Mouse (Mus musculus) megakaryocyte, embryonic 14.5 days (primary cell): ENCODE results near the gene Sox8.

Experiments used
- FLI1 ChIP-seq: IDR thresholded peaks from 2 replicates; pipeline ENCODE4 v1.6.1; 2012; ENCODE audit warnings: low read length, inconsistent platforms, mixed read lengths
- GATA1 ChIP-seq: IDR thresholded peaks from 3 replicates; pipeline ENCODE4 v1.6.1; 2012; ENCODE audit warnings: mixed read lengths, low read length, inconsistent platforms, borderline replicate concordance

DNA sequence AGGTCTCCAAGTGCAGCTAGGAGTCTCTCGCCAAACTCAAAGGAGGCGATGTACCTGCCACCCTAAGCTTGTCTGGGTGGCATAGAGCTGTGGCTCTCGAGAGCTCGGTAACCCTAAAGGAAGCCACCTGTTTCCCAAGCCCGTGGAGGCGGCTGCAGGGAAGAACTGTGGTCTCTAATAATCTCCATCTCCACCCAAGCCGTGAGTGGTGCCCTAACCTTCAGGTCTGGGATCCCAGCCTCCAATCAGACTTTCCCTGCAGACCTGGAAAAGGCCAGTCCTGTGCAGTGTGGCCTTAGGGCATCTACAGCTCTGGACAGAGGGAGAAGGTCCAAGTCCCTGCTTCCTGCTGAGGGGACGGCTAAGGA, 951 bp upstream of the Sox8 start:
- TF ChIP-seq GATA1 (no peak), FLI1 (no peak)
